ENCODE assay signal across 8 mouse cellular contexts in the genomic region with DNA sequence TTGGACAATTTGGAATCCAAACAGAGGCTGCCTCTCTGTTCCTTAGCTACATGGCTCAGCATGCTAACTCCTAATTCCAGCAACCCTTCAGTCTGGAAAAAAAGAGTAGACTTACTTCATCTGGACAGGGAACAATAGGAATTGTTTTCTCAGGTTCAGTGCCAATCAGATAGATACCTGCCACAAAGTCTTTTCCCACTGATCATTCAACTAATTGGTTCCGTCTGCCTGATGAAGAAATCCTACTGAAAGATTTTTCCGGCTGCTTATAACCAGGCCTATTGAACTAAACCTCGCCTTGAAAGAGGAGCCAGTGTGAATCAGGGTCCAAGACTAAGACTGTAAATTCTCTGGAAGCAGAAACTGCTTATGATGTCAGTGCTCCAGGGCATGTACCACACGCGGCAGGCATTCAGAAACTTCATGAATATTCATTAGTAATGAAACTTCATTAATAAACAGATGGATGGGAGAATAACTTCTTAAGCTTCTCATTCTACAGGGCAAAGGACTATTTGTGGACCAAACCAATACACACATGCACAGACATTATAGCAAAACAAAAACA. TPM values are rescaled to one million over a fixed set of nuclear protein-coding genes. Genes with fewer than 3 reads are reported as not detected.
DNase-seq lines count a peak whose midpoint lies in the region; ATAC-seq and TF ChIP-seq lines count a peak whose summit lies in the region.

No protein-coding gene starts in this region.

- peak overlapping the region; percentile 73 for H3K4me2 ChIP-seq in embryonic facial prominence, embryonic 14.5 days (ENCODE audit: low read depth, low read length)
- H3K4me2 ChIP-seq in hindbrain, embryonic 16.5 days (ENCODE audit: low read length) = peak overlapping the region; percentile 63

- no peak for DNase-seq in layer of hippocampus, adult 2 months (ENCODE audit: low spot score in 2 of 2)
- DNase-seq in layer of hippocampus, postnatal 36 days = no peak
- DNase-seq in embryonic facial prominence, embryonic 14.5 days (ENCODE audit: low spot score) = peak; percentile 77
- peak; percentile 9 for DNase-seq in mesoderm, embryonic 11.5 days (ENCODE audit: low read depth, low spot score)
- DNase-seq in layer of hippocampus, postnatal 25 days (ENCODE audit: extremely low spot score in 1 of 2, low spot score in 1 of 2) = no peak
- no peak for DNase-seq in B cell, adult 2 months
- DNase-seq in cerebellum, adult 2 months = no peak

- TF ChIP-seq CTCF in layer of hippocampus, adult 2 months (conservative IDR thresholded peaks at IDR 0.05) = no peak
- no peak for TF ChIP-seq CTCF in cerebellum, adult 2 months (IDR thresholded peaks at IDR 0.05; ENCODE audit: borderline replicate concordance, insufficient read depth, low read depth, low read length)

- TF ChIP-seq POLR2A in cerebellum, adult 2 months (IDR thresholded peaks at IDR 0.05; ENCODE audit: borderline replicate concordance, insufficient read depth, low read length) = no peak

- no peaks in the 10 kb centered on the region for H3K36me3 ChIP-seq in embryonic facial prominence, embryonic 14.5 days (ENCODE audit: control insufficient read depth, insufficient read depth, low read length)
- no peaks in the 10 kb centered on the region for H3K36me3 ChIP-seq in hindbrain, embryonic 16.5 days (ENCODE audit: control insufficient read depth, insufficient read depth, low read length)

- no peaks in the 10 kb centered on the region for H3K9me3 ChIP-seq in embryonic facial prominence, embryonic 14.5 days (ENCODE audit: control insufficient read depth, low read length)
- H3K9me3 ChIP-seq in hindbrain, embryonic 16.5 days (ENCODE audit: control insufficient read depth, low read length) = no peaks in the 10 kb centered on the region

- H3K4me3 ChIP-seq in layer of hippocampus, adult 2 months = peak overlapping the region; percentile 92
- H3K4me3 ChIP-seq in embryonic facial prominence, embryonic 14.5 days (ENCODE audit: low read depth, low read length) = peak overlapping the region; percentile 66
- H3K4me3 ChIP-seq in hindbrain, embryonic 16.5 days (ENCODE audit: low read length) = peak overlapping the region; percentile 71
- no peak overlapping the region for H3K4me3 ChIP-seq in cerebellum, adult 2 months (replicated peaks; ENCODE audit: insufficient read depth, low read depth, low read length)

- H3K9ac ChIP-seq in embryonic facial prominence, embryonic 14.5 days (ENCODE audit: low read depth, low read length) = peak overlapping the region; percentile 66
- peak overlapping the region; percentile 73 for H3K9ac ChIP-seq in hindbrain, embryonic 16.5 days (ENCODE audit: low read depth, low read length)

- WGBS in embryonic facial prominence, embryonic 14.5 days = 15% methylated on average over 5 of the region's 5 CpGs
- WGBS in hindbrain, embryonic 16.5 days = 16% methylated on average over 5 of the region's 5 CpGs
- WGBS in cerebellum, adult 2 months = 33% methylated on average over 5 of the region's 5 CpGs

- H3K27ac ChIP-seq in layer of hippocampus, adult 2 months = peak overlapping the region; percentile 56; the same call in 1 of the 2 replicates
- peak overlapping the region; percentile 61 for H3K27ac ChIP-seq in embryonic facial prominence, embryonic 14.5 days (replicated peaks; ENCODE audit: low read depth, low read length)
- no peak overlapping the region for H3K27ac ChIP-seq in hindbrain, embryonic 16.5 days (ENCODE audit: low read depth, low read length)
- H3K27ac ChIP-seq in cerebellum, adult 2 months (ENCODE audit: insufficient read depth, low read length) = no peak overlapping the region

- no peaks in the 10 kb centered on the region for H3K27me3 ChIP-seq in embryonic facial prominence, embryonic 14.5 days (replicated peaks; ENCODE audit: control insufficient read depth, insufficient read depth, low read length)
- no peaks in the 10 kb centered on the region for H3K27me3 ChIP-seq in hindbrain, embryonic 16.5 days (replicated peaks; ENCODE audit: control insufficient read depth, insufficient read depth, low read length)
- H3K27me3 ChIP-seq in cerebellum, adult 2 months (ENCODE audit: control insufficient read depth, insufficient read depth, low read length) = no peaks in the 10 kb centered on the region

- peak; percentile 58; the same call in 1 of the 2 replicates for ATAC-seq in embryonic facial prominence, embryonic 14.5 days (ENCODE audit: low read depth)
- ATAC-seq in hindbrain, embryonic 16.5 days = peak; percentile 62

- H3K4me1 ChIP-seq in embryonic facial prominence, embryonic 14.5 days (ENCODE audit: control insufficient read depth, insufficient read depth, low read length) = 0 out of 2 replicates have a peak, but pooled peaks cover 4% of the 10 kb centered on the region
- H3K4me1 ChIP-seq in hindbrain, embryonic 16.5 days (ENCODE audit: control insufficient read depth, insufficient read depth, low read depth, low read length) = peaks cover 4% of the 10 kb centered on the region; the same call in 1 of the 2 replicates
- H3K4me1 ChIP-seq in cerebellum, adult 2 months (ENCODE audit: control insufficient read depth, insufficient read depth, low read length) = no peaks in the 10 kb centered on the region

RNA-seq across cellular contexts. Expression of gene Mfsd9, which starts 0.7 kb away (rescaled TPM):
- total RNA-seq in layer of hippocampus, adult 2 months (2021) = 1 to 10 TPM; 5.2 to 5.3 TPM
- 1 to 10 TPM; 5.5 TPM for total RNA-seq in layer of hippocampus, postnatal 36 days (2021)
- 4.4 and 4.6 TPM in 2 replicates for polyA plus RNA-seq in embryonic facial prominence, embryonic 14.5 days (2014; fragmentation: Nextera tagmentation; extraction: Ambion mirVana)
- 7.6 and 9.5 TPM in 2 replicates for polyA plus RNA-seq in hindbrain, embryonic 16.5 days (2015; fragmentation: Nextera tagmentation; extraction: Ambion mirVana)
- 1 to 10 TPM; 4.2 to 4.5 TPM for total RNA-seq in layer of hippocampus, postnatal 25 days (2021)
- 2.9 TPM in 2 replicates for polyA plus RNA-seq in cerebellum, adult 2 months (2012; rRNA removed)

RNA-seq across cellular contexts. Expression of gene Tmem182, which starts 15.7 kb away (rescaled TPM):
- under 1 TPM in 1 of 2 experiments, not detected in 1; 0.20 TPM for total RNA-seq in layer of hippocampus, adult 2 months (2021)
- under 1 TPM; 0.13 to 0.25 TPM for total RNA-seq in layer of hippocampus, postnatal 36 days (2021)
- 10.8 and 17.2 TPM in 2 replicates for polyA plus RNA-seq in embryonic facial prominence, embryonic 14.5 days (2014; fragmentation: Nextera tagmentation; extraction: Ambion mirVana)
- 0.11 and 0.71 TPM in 2 replicates for polyA plus RNA-seq in hindbrain, embryonic 16.5 days (2015; fragmentation: Nextera tagmentation; extraction: Ambion mirVana)
- total RNA-seq in layer of hippocampus, postnatal 25 days (2021) = under 1 TPM; 0.20 to 0.21 TPM
- 0.19 and 0.23 TPM in 2 replicates for polyA plus RNA-seq in cerebellum, adult 2 months (2012; rRNA removed)

Comparison
In these comparisons a context has a peak if more than half of its experiments do, and no peak if none do; other contexts are left out.
1. DNase-seq: peak in embryonic facial prominence, embryonic 14.5 days (single experiment) and mesoderm, embryonic 11.5 days (single experiment); none in layer of hippocampus, adult 2 months (0 of 2), layer of hippocampus, postnatal 36 days (0 of 2), layer of hippocampus, postnatal 25 days (0 of 2), B cell, adult 2 months (0 of 2) and cerebellum, adult 2 months (0 of 2).
2. H3K27ac ChIP-seq: peak in layer of hippocampus, adult 2 months (single experiment) and embryonic facial prominence, embryonic 14.5 days (single experiment); none in hindbrain, embryonic 16.5 days (single experiment) and cerebellum, adult 2 months (single experiment).